Mouse (Mus musculus) adrenal gland, adult 18-20 months (tissue): ENCODE data around the gene Ypel2. TPM values are rescaled to one million over a fixed set of nuclear protein-coding genes. Genes with fewer than 3 reads are reported as not detected.

ENCODE experiments used
- DNase-seq, 2 experiments: peaks; one replicate each; pipeline ENCODE4 v3.0.0; 2021 to 2022; ENCODE audit warnings: low spot score in 2 of 2
- total RNA-seq, 2 experiments: library from RNA; stranded (reverse); gene quantifications; 1 replicate in 1 of 2; 2 replicates in 1 of 2; pipeline ENCODE4 v1.2.3; 2021

Gene Ypel2
- total RNA-seq, 2 experiments from 2014 or later, result 12.8 to 31.2 TPM

DNA sequence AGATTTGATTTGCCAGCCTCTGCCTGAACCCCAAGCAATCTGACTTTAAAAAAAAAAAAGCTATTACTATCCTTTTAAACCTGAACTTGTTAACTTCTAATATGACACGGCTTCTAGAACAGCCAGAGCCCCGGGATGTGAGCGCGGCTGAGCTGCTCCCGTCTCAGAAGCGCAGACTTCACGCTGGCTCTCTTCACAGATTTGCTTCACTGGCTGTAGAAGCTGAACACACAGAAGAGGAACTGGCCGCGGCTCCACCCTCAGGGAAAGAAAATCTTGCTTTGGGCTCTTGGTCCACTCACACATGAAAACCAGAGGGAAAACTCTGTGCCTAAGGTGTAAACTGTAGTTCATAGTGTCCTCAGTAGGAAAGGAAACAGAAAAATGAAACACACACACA, 56.6 kb downstream of the Ypel2 start:
- DNase-seq, result no peak

DNA sequence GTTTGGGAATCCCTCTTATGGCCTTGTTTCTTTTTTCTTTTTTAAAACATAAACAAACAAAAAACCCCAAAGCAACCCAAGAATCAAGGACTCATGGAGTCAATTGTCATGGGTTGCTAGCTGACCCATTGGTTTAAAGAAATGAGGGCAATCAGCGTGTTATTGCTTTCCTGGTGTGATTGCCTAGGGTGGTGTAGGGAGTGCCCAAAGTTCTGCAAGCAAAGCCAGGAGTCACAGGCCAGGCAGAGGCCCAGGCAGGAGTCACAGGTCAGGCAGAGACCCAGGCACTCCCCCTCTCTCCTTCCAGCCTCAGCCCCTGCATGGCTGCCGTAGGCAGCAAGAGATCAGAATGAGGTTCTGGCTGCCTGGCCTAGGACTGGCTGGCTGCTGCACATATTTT, 58.6 kb downstream of the Ypel2 start:
- DNase-seq, result no peak

GRCm38 (mm10) chr11:86932201-86932600, 61.3 kb downstream of the Ypel2 start:
- DNase-seq, result no peak

- no peak for DNase-seq
These were observed 62.8 kb downstream of the Ypel2 start for GRCm38 (mm10) chr11:86930636-86931180.

GRCm38 (mm10) chr11:86929985-86930384, 63.5 kb downstream of the Ypel2 start:
- no peak for DNase-seq

DNA sequence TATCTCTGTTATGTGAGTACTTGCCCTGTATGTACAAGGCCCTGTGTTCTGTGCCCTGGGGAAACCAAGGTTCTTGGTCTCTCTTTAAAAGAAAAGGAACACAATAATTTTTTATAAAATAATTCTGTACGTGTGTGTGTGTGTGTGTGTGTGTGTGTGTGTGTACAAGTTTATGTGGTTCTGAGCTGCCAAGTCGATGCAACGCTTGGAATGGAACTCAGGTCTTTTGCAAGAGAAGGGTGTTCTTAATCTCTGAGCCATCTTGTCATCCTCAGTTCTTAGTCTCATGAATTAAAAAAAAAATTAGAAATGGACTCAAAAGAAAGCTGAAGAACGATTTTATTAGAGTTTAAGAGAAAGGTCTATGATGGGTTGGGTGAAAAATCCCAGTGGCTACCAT, 64.0 kb downstream of the Ypel2 start:
- no peak for DNase-seq

- DNase-seq, result no peak
These were observed 68.3 kb downstream of the Ypel2 start for GRCm38 (mm10) chr11:86925085-86925638.

DNA sequence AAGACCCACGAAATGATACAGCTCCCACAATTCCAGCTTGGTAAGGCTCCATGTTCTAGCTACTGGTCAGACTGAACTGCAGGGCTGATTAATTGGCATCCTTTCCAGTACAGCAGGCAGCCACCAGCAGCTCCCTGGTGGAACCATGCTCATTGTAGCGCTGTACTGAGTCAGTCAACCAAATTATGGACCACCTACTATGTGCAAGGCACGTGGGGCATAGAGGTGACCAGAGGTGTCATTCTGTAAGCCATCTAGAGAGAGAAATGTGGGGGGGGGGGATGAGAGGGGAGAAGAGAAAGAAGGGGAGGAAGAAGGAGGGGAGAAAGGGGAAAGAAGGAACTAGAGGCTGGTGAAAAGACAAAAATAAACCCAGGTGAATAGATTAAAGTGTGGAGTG, 68.9 kb downstream of the Ypel2 start:
- no peak for DNase-seq

GRCm38 (mm10) chr11:86923654-86924053, 69.9 kb downstream of the Ypel2 start:
- DNase-seq, result no peak

- DNase-seq, result no peak
These were observed 71.5 kb downstream of the Ypel2 start for GRCm38 (mm10) chr11:86922029-86922428.

- no peak for DNase-seq
These were observed 72.2 kb downstream of the Ypel2 start for GRCm38 (mm10) chr11:86921335-86921734.

DNA sequence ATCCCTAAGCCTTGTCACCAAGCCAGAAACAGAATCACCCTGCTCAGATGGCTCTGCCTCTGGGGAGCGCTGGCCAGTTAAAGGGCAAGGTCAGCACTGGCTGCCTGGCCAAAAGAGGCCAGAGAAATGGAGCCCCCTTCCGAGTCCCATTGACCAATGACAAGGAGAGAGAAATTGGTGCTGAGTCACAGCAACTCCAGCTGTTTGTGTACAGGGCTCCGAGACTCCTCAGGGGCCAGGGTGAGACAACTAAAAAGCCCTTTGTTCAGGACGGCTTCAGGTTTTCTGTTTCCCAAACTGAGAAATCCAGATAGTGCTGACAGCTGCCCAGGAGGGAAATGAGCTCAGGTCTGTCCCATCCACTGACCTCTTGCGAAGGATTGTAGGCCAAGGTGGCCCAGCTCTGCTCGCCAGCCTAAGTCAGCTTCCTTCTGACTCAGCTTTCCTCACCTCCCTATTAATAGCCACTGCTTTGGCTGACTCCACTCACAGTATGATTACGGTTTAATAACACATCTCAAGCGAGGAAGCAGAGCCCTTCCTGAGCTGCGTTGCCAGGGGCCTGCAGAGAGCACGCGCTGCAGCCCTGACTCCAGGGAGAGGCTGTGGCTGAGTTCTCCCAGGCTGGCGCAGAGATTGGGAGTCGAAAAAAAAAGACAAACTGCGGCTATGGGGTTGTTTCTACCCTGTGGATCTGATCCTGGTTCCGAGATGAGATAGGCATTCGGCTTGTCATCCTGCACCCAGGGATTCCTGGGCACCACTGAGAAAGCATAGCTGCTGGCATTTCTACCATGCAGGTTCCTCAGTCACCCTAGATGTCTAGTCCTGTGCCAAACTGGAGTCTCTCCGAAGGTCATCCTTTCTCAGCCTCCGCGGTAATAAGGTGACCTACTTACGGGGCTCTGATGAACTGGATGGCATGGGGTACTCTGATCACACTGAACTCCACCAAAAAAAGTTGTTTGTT, 73.1 kb downstream of the Ypel2 start:
- peak; percentile 40 to 66 for DNase-seq

DNA sequence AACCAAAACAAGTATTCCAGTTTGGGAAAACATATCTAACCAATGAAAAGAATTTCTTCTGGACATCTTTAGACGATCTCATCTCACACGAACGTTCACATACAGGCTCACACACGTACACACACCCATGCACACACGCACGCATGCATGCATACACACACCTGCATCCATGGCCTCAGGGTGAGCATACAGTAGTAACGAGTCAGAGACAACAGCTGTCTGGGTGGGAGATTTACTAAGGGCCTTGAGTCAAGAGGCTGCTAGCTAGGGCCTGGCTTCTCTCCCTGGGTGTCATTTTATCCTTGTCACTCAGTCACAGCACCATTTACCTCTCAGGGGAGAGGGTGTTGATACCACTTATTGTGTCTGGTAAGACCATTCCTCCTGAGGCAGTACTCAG, 74.0 kb downstream of the Ypel2 start:
- DNase-seq, result no peak

GRCm38 (mm10) chr11:86917536-86917935, 76.0 kb downstream of the Ypel2 start:
- no peak for DNase-seq

DNA sequence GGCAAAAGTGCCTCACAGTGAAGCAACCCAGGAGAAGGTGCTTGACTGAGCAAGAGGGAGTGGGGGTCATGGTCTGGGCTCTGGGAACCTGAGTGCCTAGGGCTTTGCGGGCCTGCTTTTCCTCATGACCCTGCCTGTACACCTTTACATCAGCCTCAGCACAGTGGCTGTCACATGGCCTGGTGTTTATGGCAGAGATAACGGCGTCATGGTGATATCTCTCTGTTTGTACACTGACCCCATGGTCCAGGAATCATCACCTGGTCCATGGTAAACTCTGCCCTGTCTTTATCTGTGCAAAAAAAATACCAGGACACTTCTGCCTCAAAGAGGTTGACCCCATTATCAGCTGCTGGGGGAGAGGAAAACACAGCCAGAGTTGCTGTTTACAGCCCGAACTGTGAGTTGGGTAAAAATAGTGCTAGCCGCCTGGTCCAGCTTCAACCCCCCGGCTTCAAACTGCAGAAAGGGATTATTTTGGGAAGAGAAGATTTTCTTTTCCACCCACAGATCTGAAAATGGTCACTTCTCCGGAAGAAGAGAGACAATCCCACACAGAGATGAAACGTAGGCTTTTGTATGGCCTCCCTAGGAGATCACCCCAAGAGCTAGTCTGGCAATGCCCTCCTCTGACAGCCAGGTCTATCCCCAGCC, 76.8 kb downstream of the Ypel2 start:
- no peak for DNase-seq

- no peak for DNase-seq
These were observed 79.2 kb downstream of the Ypel2 start for GRCm38 (mm10) chr11:86914329-86914728.

DNA sequence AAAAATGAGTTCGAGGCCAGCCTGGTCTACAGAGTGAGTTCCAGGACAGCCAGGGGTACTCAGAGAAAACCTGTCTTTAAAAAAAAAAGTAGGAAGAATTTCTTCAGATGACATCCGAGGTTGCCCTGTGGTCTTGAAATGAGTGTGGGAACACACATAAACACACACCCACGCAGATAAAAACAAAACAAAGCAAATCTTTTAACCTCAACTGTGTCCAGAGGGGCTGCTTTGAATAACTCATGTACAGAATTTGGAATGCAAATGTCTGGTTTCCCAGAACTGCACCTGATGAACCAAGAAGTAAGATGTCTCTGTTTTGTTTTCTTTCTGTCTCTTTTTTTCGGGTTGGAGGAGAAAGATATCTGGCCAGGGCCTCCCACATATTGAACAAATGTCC, 83.3 kb downstream of the Ypel2 start:
- no peak for DNase-seq

DNA sequence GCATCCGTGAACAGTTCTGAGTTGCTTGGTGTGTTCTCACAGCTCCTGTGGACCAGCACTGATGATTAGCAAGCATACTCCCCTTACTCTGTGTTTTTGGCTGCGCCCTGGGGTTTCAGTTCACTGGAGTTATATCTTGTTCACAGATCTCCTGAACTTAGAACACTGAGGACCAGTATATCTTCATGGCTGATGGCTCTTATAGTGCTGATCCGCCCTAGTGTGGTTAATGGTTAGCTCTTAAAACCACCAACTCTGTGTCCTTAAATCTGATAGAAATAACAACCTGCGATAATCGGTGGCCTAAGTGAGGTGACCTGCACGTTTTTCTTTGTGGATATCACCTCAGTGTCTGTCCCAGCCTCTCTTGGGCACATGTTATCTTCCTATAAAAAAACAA, 84.5 kb downstream of the Ypel2 start:
- no peak for DNase-seq

DNA sequence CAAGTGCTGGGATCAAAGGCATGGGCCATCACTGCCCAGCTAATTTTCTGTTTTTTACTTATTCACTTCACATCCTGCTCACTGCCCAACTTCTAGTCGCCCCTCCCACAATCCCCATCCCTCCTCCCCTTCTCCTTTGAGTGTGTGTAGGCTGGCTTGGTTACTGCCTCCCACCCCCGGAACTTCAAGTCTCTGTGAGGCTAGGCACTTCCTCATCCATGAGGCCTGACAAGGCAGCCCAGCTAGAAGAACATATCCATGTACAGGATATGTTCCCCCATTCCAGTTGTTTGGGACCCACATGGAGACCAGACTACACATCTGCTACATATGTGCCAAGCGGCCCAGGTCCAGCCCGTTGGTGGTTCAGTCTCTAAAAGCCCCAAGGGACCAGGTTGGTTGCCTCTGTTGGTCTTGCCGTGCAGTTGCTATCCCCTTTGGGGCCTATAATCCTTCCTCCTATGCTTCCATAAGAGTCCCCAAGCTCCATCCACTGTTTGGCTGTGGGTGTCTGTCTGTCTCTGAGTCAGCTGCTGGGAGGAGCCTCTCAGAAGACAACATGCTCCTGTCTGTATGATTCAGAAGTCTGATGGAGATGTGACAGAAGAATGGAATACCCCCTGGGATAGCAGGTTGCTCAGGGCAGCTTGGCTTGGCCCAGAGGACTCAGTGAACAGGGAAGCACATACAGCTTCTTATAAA, 85.5 kb downstream of the Ypel2 start:
- DNase-seq, result no peak

DNA sequence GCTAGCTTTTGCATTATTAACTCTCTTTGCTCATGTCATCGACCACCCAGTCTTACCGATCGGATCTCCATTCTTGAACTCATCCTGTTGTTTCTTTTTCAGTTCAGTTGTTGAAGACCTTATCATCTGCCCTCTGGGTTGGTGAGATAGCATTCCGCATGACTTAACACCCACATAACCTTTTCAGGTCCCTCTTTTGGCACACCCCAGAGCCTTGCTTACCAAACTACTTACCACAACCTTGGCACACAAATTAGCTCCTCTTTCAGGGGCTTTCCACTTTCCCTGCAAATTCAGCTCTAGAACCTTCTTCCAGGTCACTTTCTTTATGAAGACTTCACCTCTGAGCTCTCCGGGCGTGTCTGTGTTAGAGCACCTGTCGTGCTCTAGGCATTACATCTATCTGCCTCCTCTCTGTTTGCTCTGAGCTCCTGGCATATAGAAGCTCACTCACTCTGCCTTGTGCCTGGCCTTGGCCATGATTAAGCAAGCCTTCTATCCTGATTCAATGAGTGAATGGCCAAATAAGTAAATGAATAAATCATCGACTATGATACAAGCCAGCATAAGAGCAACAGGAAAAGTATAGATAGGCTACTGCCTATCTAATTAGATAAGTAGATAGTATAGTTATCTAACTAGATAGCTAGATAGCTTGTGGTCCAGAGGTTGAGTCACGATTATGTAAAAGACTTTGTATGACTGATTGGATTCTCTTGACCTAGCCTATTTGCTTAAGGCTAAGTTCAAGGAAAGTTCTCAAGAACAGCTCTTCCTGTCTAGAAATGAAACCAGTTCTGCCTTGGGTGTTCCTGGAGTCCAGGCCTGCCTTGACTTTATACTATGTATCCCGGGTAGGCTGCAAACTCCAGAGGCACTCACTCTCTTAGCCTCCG, 86.5 kb downstream of the Ypel2 start:
- peak in 1 of 2 experiments; percentile 37 for DNase-seq
